Mouse (Mus musculus) ES-Bruce4 (cell line): ENCODE measurements around the gene Cwh43. TPM values are rescaled to one million over a fixed set of nuclear protein-coding genes. Genes with fewer than 3 reads are reported as not detected.
A peak's percentile ranks its signal among the peaks of the same experiment; 100 is the strongest.

Experiments used
- H3K27ac ChIP-seq: 2 replicates; pipeline ENCODE4 v1.5.1; 2012; ENCODE audit warnings: low read length, inconsistent platforms; ENCODE audit not compliant: insufficient read depth
- H3K27me3 ChIP-seq: 2 replicates; pipeline ENCODE4 v1.6.1; 2012; ENCODE audit warnings: mild to moderate bottlenecking, low read length, inconsistent platforms; ENCODE audit not compliant: control insufficient read depth, poor library complexity, insufficient read depth, severe bottlenecking
- H3K36me3 ChIP-seq: 2 replicates; pipeline ENCODE4 v1.6.1; 2012; ENCODE audit warnings: inconsistent platforms, mild to moderate bottlenecking, low read length, moderate library complexity; ENCODE audit not compliant: control insufficient read depth, poor library complexity, insufficient read depth, severe bottlenecking
- H3K4me1 ChIP-seq: one replicate; pipeline ENCODE4 v1.8.1; 2011; ENCODE audit warnings: low read length; ENCODE audit not compliant: control insufficient read depth, insufficient read depth
- H3K4me3 ChIP-seq: 2 replicates; pipeline ENCODE4 v1.5.1; 2011; ENCODE audit warnings: low read depth, mild to moderate bottlenecking, low read length
- H3K9ac ChIP-seq: 2 replicates; pipeline ENCODE4 v1.6.1; 2012; ENCODE audit warnings: low read depth, mild to moderate bottlenecking, inconsistent platforms; ENCODE audit not compliant: poor library complexity, severe bottlenecking
- H3K9me3 ChIP-seq: replicated peaks from 2 replicates; pipeline ENCODE4 v1.6.1; 2012; ENCODE audit warnings: mild to moderate bottlenecking, low read length, inconsistent platforms; ENCODE audit not compliant: control insufficient read depth, poor library complexity, insufficient read depth, severe bottlenecking
- CTCF ChIP-seq: IDR thresholded peaks from one replicate; pipeline ENCODE4 v1.8.1; 2011; ENCODE audit warnings: low read depth, low read length
- EP300 ChIP-seq: IDR thresholded peaks from 2 replicates; pipeline ENCODE4 v1.6.1; 2011; ENCODE audit warnings: low read depth, low read length; ENCODE audit not compliant: insufficient read depth
- POLR2A ChIP-seq: IDR thresholded peaks from one replicate; pipeline ENCODE4 v1.8.1; 2011; ENCODE audit warnings: low read length; ENCODE audit not compliant: insufficient read depth
- polyA plus RNA-seq: library from polyadenylated mRNA; stranded (reverse); fragments of >200 nt; gene quantifications from 2 replicates; pipeline ENCODE4 v1.2.4, GENCODE M21; 2011; ENCODE audit warnings: low read depth; ENCODE audit not compliant: missing spikeins, insufficient read depth, insufficient read length

Gene Cwh43
- polyA plus RNA-seq, 1 experiment = not detected

DNA sequence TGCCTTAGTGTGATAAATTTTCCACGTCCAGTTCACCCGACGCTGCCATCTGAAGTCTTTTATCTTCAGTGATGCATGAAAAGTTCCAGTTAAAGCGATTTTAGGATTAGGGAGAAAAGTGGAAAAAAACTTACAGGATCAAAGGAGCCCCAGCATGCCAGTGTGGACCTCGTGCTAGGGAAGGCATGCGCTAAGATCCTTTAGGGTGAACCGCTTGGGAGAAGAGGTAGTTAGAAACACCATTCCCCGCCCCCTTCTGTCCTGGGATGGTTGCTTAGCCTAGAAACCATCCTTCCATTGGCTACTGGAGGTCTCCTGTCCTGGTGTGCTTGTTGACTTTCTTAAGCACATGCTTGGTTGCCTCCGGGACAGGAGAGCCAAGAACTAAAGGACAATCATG lies 29.8 kb upstream of the Cwh43 start:
- no peak overlapping the region for H3K9ac ChIP-seq
- no peaks in the 10 kb centered on the region for H3K36me3 ChIP-seq
- H3K27me3 ChIP-seq = no peaks in the 10 kb centered on the region
- no peaks in the 10 kb centered on the region for H3K9me3 ChIP-seq
- H3K27ac ChIP-seq = no peak overlapping the region
- no peaks in the 10 kb centered on the region for H3K4me1 ChIP-seq
- TF ChIP-seq POLR2A (no peak), EP300 (no peak), CTCF (no peak)
- H3K4me3 ChIP-seq = no peak overlapping the region

DNA sequence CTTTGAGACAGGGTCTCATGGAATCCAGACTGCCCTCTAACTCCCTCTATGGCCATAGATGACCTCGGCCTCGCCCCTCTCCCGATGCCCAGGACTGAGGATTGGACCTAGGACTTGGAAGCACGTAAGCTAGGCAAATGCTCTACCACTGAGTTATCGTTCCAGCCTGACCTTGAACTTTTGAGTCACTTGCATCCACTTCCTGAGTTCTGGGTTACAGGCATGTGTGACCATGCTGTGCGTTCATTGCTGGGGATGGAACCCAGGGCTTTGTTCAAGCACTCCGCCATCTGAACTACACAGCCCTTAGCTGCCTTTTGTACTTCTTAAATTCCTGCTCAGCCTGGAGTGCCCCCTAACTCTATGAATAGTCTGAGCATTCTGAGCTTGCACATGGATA lies 29.4 kb upstream of the Cwh43 start:
- TF ChIP-seq POLR2A (no peak), EP300 (no peak), CTCF (no peak)
- H3K4me1 ChIP-seq = no peaks in the 10 kb centered on the region
- H3K9ac ChIP-seq = no peak overlapping the region
- H3K36me3 ChIP-seq = no peaks in the 10 kb centered on the region
- no peak overlapping the region for H3K4me3 ChIP-seq
- H3K27ac ChIP-seq = no peak overlapping the region
- no peaks in the 10 kb centered on the region for H3K9me3 ChIP-seq
- H3K27me3 ChIP-seq = no peaks in the 10 kb centered on the region

DNA sequence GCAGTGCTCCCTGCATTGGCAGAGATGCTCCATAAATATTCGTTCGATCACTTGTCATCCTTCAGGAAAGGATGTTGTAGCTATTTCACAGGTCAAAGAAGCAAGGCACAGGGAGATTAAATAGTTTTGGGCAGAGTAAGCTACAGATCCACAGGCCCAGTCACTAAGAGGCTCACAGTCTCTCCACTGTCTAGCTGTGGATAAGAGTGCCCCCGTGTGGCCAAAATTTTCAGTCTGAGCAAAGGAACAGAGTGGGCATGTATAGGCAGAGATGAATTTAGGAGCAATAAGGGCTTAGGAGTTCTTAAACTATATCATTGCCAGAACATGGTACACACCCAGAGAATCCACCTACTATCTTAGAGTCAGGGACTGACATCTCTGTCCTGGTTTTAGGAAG lies 26.0 kb upstream of the Cwh43 start:
- Histone ChIP-seq H3K27ac (no peak overlapping the region), H3K9ac (no peak overlapping the region), H3K4me1 (no peaks in the 10 kb centered on the region), H3K36me3 (no peaks in the 10 kb centered on the region), H3K4me3 (no peak overlapping the region), H3K9me3 (no peaks in the 10 kb centered on the region), H3K27me3 (no peaks in the 10 kb centered on the region)
- no peak for TF ChIP-seq EP300
- peak; percentile 64 for TF ChIP-seq CTCF
- TF ChIP-seq POLR2A = no peak

DNA sequence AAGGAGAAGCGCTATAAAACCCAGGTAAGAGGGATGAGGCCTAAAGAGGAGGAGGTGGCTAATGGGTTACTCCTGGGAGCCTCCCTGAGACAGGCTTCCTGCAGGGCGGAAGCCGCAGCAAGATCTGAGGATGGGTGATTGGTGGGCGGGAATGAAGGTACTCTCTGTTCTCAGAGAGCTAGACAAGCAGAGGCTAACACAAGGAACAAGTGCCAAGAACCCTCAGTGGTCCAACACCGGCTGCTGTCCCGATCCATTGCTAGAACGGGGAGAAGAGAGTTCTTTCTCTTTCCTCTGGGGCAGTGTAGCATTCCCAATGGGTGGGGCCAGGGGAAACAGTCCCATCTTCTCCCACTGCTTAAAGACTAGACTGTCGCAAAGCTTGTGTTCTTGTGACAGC lies 25.0 kb upstream of the Cwh43 start:
- no peaks in the 10 kb centered on the region for H3K4me1 ChIP-seq
- no peak overlapping the region for H3K4me3 ChIP-seq
- H3K27me3 ChIP-seq = no peaks in the 10 kb centered on the region
- no peaks in the 10 kb centered on the region for H3K9me3 ChIP-seq
- H3K36me3 ChIP-seq = no peaks in the 10 kb centered on the region
- no peak overlapping the region for H3K9ac ChIP-seq
- TF ChIP-seq EP300 = no peak
- no peak for TF ChIP-seq CTCF
- no peak for TF ChIP-seq POLR2A
- no peak overlapping the region for H3K27ac ChIP-seq

DNA sequence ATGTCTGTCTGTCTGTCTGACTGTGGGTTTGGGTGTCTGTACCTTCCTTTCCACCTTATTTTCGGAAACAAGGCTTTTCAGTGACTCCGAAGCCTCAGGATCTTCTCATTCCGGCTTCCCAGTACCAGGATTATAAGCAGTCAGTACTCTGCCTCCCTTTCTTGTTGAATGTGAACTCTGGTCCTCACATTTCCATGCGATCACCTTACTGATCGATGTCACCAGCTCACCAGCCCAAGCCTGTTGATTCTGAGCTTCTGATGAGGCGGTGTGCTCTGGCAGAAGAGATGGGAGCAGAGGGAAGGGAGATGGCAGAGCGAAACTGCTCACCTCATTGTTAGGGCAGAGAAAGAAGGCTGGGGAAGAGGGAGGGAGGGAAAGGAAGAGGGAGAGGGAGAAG lies 24.4 kb upstream of the Cwh43 start:
- H3K27ac ChIP-seq = no peak overlapping the region
- no peaks in the 10 kb centered on the region for H3K27me3 ChIP-seq
- no peak overlapping the region for H3K9ac ChIP-seq
- no peaks in the 10 kb centered on the region for H3K36me3 ChIP-seq
- no peak overlapping the region for H3K4me3 ChIP-seq
- H3K9me3 ChIP-seq = no peaks in the 10 kb centered on the region
- H3K4me1 ChIP-seq = no peaks in the 10 kb centered on the region
- no peak for TF ChIP-seq EP300
- no peak for TF ChIP-seq CTCF
- no peak for TF ChIP-seq POLR2A

DNA sequence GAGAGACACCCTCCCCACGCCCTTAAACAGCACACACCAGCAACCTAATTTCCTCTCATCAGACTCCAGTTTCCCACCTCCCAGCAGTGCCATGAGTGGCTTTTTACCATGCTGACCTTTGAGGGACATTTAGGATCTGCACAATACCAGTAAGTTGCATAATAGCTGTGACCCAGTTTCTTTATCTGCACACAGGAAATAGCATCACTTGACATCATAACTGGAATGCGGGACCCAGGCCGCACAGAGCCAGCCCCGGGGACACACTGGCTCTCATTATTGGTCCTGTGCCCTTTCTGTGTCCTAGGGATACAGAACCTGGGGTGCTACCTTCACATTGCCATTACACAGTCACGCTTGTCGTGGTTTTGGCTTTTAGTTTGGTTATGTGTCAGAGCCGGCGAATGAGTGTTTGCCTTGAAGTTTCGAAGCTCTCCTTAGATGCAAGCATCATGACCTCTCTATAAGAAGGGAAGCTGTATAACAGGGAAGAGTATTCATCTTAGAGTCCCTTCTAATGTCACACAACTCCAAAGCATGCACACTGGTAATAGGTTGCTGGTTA lies 23.8 kb upstream of the Cwh43 start:
- Histone ChIP-seq H3K4me3 (no peak overlapping the region), H3K9me3 (no peaks in the 10 kb centered on the region), H3K27ac (no peak overlapping the region), H3K9ac (no peak overlapping the region), H3K27me3 (no peaks in the 10 kb centered on the region), H3K36me3 (no peaks in the 10 kb centered on the region), H3K4me1 (no peaks in the 10 kb centered on the region)
- TF ChIP-seq POLR2A = no peak
- TF ChIP-seq EP300 = no peak
- no peak for TF ChIP-seq CTCF
